In genomic region chr1:97632545-97633256, GRCm38 (mm10) we compare ENCODE assay signal across 19 mouse cellular contexts. TPM values are rescaled to one million over a fixed set of nuclear protein-coding genes. Genes with fewer than 3 reads are reported as not detected.
DNase-seq lines count a peak whose midpoint lies in the region; ATAC-seq and TF ChIP-seq lines count a peak whose summit lies in the region.
"Had no signal": no experiment of that assay in that cellular context is flagged by ENCODE, and none has a peak within 500 bp of the region (broad histone marks: within the 10 kb centered on the region; RNA-seq: fewer than 3 reads in every experiment).

No protein-coding gene starts in this region.

- H3K9ac ChIP-seq in liver, embryonic 14.5 days (replicated peaks) = 0 out of 2 replicates have a peak overlapping the region, but pooled peaks have one; percentile 2
- H3K9ac ChIP-seq in intestine, postnatal 0 days (ENCODE audit: low read depth, low read length) = no peak overlapping the region
- H3K9ac ChIP-seq: embryonic facial prominence, embryonic 15.5 days; forebrain, embryonic 12.5 days; midbrain, embryonic 12.5 days; neural tube, embryonic 12.5 days had no signal

- no peaks in the 10 kb centered on the region for H3K27me3 ChIP-seq in liver, embryonic 14.5 days (ENCODE audit: control insufficient read depth, insufficient read depth, low read length)
- H3K27me3 ChIP-seq in intestine, postnatal 0 days (replicated peaks; ENCODE audit: control insufficient read depth, insufficient read depth, low read length) = no peaks in the 10 kb centered on the region
- H3K27me3 ChIP-seq: embryonic facial prominence, embryonic 15.5 days; forebrain, embryonic 12.5 days; midbrain, embryonic 12.5 days; neural tube, embryonic 12.5 days had no signal

- peaks cover 24% of the 10 kb centered on the region for H3K4me1 ChIP-seq in bone marrow macrophage, adult 2 months (ENCODE audit: control insufficient read depth, insufficient read depth, low read length)
- peaks cover 15 to 20% of the 10 kb centered on the region in 2 experiments for H3K4me1 ChIP-seq in liver, embryonic 14.5 days (replicated peaks; ENCODE audit: control insufficient read depth in 2 of 2, insufficient read depth in 2 of 2, low read length in 1 of 2)
- H3K4me1 ChIP-seq in intestine, postnatal 0 days (replicated peaks; ENCODE audit: control insufficient read depth, insufficient read depth, low read length) = no peaks in the 10 kb centered on the region
- H3K4me1 ChIP-seq: embryonic facial prominence, embryonic 15.5 days; heart, embryonic 10.5 days; neural tube, embryonic 12.5 days had no signal

- TF ChIP-seq EP300 in liver, embryonic 14.5 days (IDR thresholded peaks at IDR 0.05; ENCODE audit: low read depth) = peak; percentile 78

- no peak for TF ChIP-seq POLR2A in bone marrow macrophage, adult 2 months (IDR thresholded peaks at IDR 0.05; ENCODE audit: borderline replicate concordance, low read depth, low read length)

- 26% methylated on average over 10 of the region's 11 CpGs for WGBS in liver, embryonic 14.5 days (ENCODE audit: insufficient replicate concordance)
- 85% methylated on average over 10 of the region's 11 CpGs for WGBS in intestine, postnatal 0 days

- no peak for TF ChIP-seq CTCF in bone marrow macrophage, adult 2 months (IDR thresholded peaks at IDR 0.05; ENCODE audit: low read depth, low read length)
- TF ChIP-seq CTCF in liver, embryonic 14.5 days (IDR thresholded peaks at IDR 0.05; ENCODE audit: low read depth) = no peak
- TF ChIP-seq CTCF in intestine, postnatal 0 days (IDR thresholded peaks at IDR 0.05; ENCODE audit: low read depth) = no peak

- peaks cover 6% of the 10 kb centered on the region; the same call in 1 of the 2 replicates for H3K36me3 ChIP-seq in liver, embryonic 14.5 days (replicated peaks; ENCODE audit: control insufficient read depth, insufficient read depth, low read depth)
- H3K36me3 ChIP-seq in intestine, postnatal 0 days (ENCODE audit: control insufficient read depth, insufficient read depth) = no peaks in the 10 kb centered on the region
- H3K36me3 ChIP-seq: embryonic facial prominence, embryonic 15.5 days; forebrain, embryonic 12.5 days; heart, embryonic 10.5 days; midbrain, embryonic 12.5 days; neural tube, embryonic 12.5 days had no signal

- DNase-seq in liver, embryonic 14.5 days (ENCODE audit: low read depth in 3 of 3, low spot score in 3 of 3) = peak; percentile 57 to 69 (median 60)
- DNase-seq in left cerebral cortex, adult 8-10 months (ENCODE audit: low spot score in 2 of 2) = no peak
- no peak for DNase-seq in adrenal gland, adult (ENCODE audit: inconsistent age in 2 of 2, low spot score in 1 of 2)
- DNase-seq: adrenal gland, postnatal 25 days; cerebellum, adult 8-10 months; gastrocnemius, postnatal 25 days; kidney, postnatal 10 days; left cerebral cortex, postnatal 4 days; lung, postnatal 36 days; thymus, postnatal 14 days had no signal

- ATAC-seq in erythroid progenitor cell, adult 5-6 weeks (replicated peaks; ENCODE audit: low FRiP score, poor library complexity, severe bottlenecking) = peak; percentile 90
- ATAC-seq in liver, embryonic 14.5 days (ENCODE audit: insufficient read depth) = peak; percentile 87
- ATAC-seq in monocyte, adult 5-6 weeks (replicated peaks; ENCODE audit: insufficient number of reproducible peaks, low FRiP score, low TSS enrichment, poor library complexity, severe bottlenecking) = peak; percentile 82
- no peak for ATAC-seq in intestine, postnatal 0 days

- no peak overlapping the region for H3K4me3 ChIP-seq in bone marrow macrophage, adult 2 months (ENCODE audit: insufficient read depth, low read length)
- no peak overlapping the region for H3K4me3 ChIP-seq in liver, embryonic 14.5 days (ENCODE audit: insufficient read depth in 1 of 2, low read depth in 2 of 2, low read length in 2 of 2)
- no peak overlapping the region for H3K4me3 ChIP-seq in intestine, postnatal 0 days (ENCODE audit: low read depth, low read length)
- H3K4me3 ChIP-seq: embryonic facial prominence, embryonic 15.5 days; forebrain, embryonic 12.5 days; heart, embryonic 10.5 days; midbrain, embryonic 12.5 days; neural tube, embryonic 12.5 days had no signal

- H3K9me3 ChIP-seq in liver, embryonic 14.5 days (ENCODE audit: control insufficient read depth, low read length) = no peaks in the 10 kb centered on the region
- no peaks in the 10 kb centered on the region for H3K9me3 ChIP-seq in intestine, postnatal 0 days (ENCODE audit: control insufficient read depth)
- H3K9me3 ChIP-seq: embryonic facial prominence, embryonic 15.5 days; forebrain, embryonic 12.5 days; heart, embryonic 10.5 days; midbrain, embryonic 12.5 days; neural tube, embryonic 12.5 days had no signal

- 0 out of 2 replicates have a peak overlapping the region, but pooled peaks have one; percentile 38 for H3K27ac ChIP-seq in bone marrow macrophage, adult 2 months (ENCODE audit: insufficient read depth, low read depth, low read length)
- H3K27ac ChIP-seq in liver, embryonic 14.5 days = peak overlapping the region; percentile 46
- H3K27ac ChIP-seq in intestine, postnatal 0 days (ENCODE audit: low read depth, low read length) = no peak overlapping the region
- H3K27ac ChIP-seq: embryonic facial prominence, embryonic 15.5 days; forebrain, embryonic 12.5 days; heart, embryonic 10.5 days; midbrain, embryonic 12.5 days; neural tube, embryonic 12.5 days had no signal

- H3K4me2 ChIP-seq in liver, embryonic 14.5 days (ENCODE audit: low read depth) = peak overlapping the region; percentile 36
- H3K4me2 ChIP-seq in intestine, postnatal 0 days (replicated peaks; ENCODE audit: low read depth) = no peak overlapping the region
- H3K4me2 ChIP-seq: embryonic facial prominence, embryonic 15.5 days; forebrain, embryonic 12.5 days; midbrain, embryonic 12.5 days; neural tube, embryonic 12.5 days had no signal

RNA-seq across cellular contexts. Expression of gene D1Ertd622e, which starts 29.2 kb away (rescaled TPM):
- 96.0 and 102 TPM in 2 replicates for polyA plus RNA-seq in bone marrow macrophage, adult 2 months (2012; ENCODE audit: insufficient read depth, insufficient read length, missing spikeins)
- total RNA-seq in erythroid progenitor cell, adult 5-6 weeks (2015; ENCODE audit: low replicate concordance) = 69.6 and 73.5 TPM in 2 replicates
- 66.3 and 71.0 TPM in 2 replicates for total RNA-seq in erythroid progenitor cell, adult 5-6 weeks (2017; ENCODE audit: low replicate concordance)
- polyA plus RNA-seq in liver, embryonic 14.5 days (2012; rRNA removed) = 29.7 and 33.8 TPM in 2 replicates
- 48.9 and 53.5 TPM in 2 replicates for polyA plus RNA-seq in liver, embryonic 14.5 days (2014; fragmentation: Nextera tagmentation; extraction: Ambion mirVana)
- 115 to 144 TPM (median 137 TPM) in 3 replicates for total RNA-seq in monocyte, adult 5-6 weeks (2017)
- 10 to 100 TPM; 73.9 to 95.4 (median 87.4) TPM for total RNA-seq in left cerebral cortex, adult 8-10 months (2022)
- polyA plus RNA-seq in intestine, postnatal 0 days (2015; fragmentation: Nextera tagmentation; extraction: Ambion mirVana) = 29.5 and 30.2 TPM in 2 replicates

Comparison
In these comparisons a context has a peak if more than half of its experiments do, and no peak if none do; other contexts are left out.
1. DNase-seq: peak in liver, embryonic 14.5 days (3 of 3); none in left cerebral cortex, adult 8-10 months (0 of 2) and adrenal gland, adult (0 of 2).